Mouse (Mus musculus) lung, postnatal 0 days (tissue): ENCODE data around the gene Trio. TPM values are rescaled to one million over a fixed set of nuclear protein-coding genes. Genes with fewer than 3 reads are reported as not detected.

Experiments used
- ATAC-seq: fragments of 200-750 bp; cut with Nextera tagmentation; 2 replicates; pipeline ENCODE4 v1.8.0; 2017; ENCODE audit warnings: moderate library complexity
- DNase-seq: peaks from one replicate; pipeline ENCODE4 v3.0.0-alpha.2; 2016; ENCODE audit warnings: low spot score
- H3K27ac ChIP-seq: fragments of 300-500 bp; sonication (generic); 2 replicates; pipeline ENCODE4 v1.5.1; 2014; ENCODE audit warnings: antibody characterized with exemption, mild to moderate bottlenecking, low read length, mixed read lengths
- H3K27me3 ChIP-seq: fragments of 300-500 bp; sonication (generic); replicated peaks from 2 replicates; pipeline ENCODE4 v1.6.1; 2014; ENCODE audit warnings: low read length, mixed read lengths; ENCODE audit not compliant: insufficient read depth
- H3K36me3 ChIP-seq: fragments of 300-500 bp; sonication (generic); 2 replicates; pipeline ENCODE4 v1.6.1; 2014; ENCODE audit warnings: low read length, mixed read lengths; ENCODE audit not compliant: insufficient read depth
- H3K4me1 ChIP-seq: fragments of 300-500 bp; sonication (generic); 2 replicates; pipeline ENCODE4 v1.6.1; 2014; ENCODE audit warnings: antibody characterized with exemption, low read depth, low read length, mixed read lengths; ENCODE audit not compliant: insufficient read depth
- H3K4me2 ChIP-seq: fragments of 300-500 bp; sonication (generic); replicated peaks from 2 replicates; pipeline ENCODE4 v1.6.1; 2014; ENCODE audit warnings: low read depth, mild to moderate bottlenecking, low read length, moderate library complexity, mixed read lengths
- H3K4me3 ChIP-seq: fragments of 300-500 bp; sonication (generic); 2 replicates; pipeline ENCODE4 v1.5.1; 2014; ENCODE audit warnings: low read depth, low read length
- H3K9ac ChIP-seq: fragments of 300-500 bp; sonication (generic); replicated peaks from 2 replicates; pipeline ENCODE4 v1.6.1; 2014; ENCODE audit warnings: low read depth, mild to moderate bottlenecking
- H3K9me3 ChIP-seq: fragments of 300-500 bp; sonication (generic); 2 replicates; pipeline ENCODE4 v1.6.1; 2016; ENCODE audit warnings: low read length, mixed read lengths
- CTCF ChIP-seq: IDR thresholded peaks from 2 replicates; pipeline ENCODE4 v1.5.1; 2016; ENCODE audit warnings: antibody characterized with exemption, mild to moderate bottlenecking
- EP300 ChIP-seq: IDR thresholded peaks from 2 replicates; pipeline ENCODE4 v1.6.1; 2016; ENCODE audit warnings: antibody characterized with exemption, mild to moderate bottlenecking, control low read depth
- WGBS: fragments of 180-500 bp; shearing (Covaris S2); extraction: QIAGEN DNeasy Blood & Tissue Kit; methylation state at CpG from one replicate; pipeline ENCODE4 v1.1.7; 2014; 5-methylcytosine and 5-hydroxymethylcytosine counted together
- polyA plus RNA-seq: library from polyadenylated mRNA; unstranded; fragments of >200 nt; fragmentation: Nextera tagmentation; extraction: Ambion mirVana; gene quantifications from 2 replicates; pipeline ENCODE4 v1.2.1, GENCODE M21; 2015

Gene Trio
- polyA plus RNA-seq, 1 experiment from 2014 or later = 15.6 TPM

- no peak overlapping the region for H3K4me3 ChIP-seq
- H3K4me1 ChIP-seq = peaks cover 8% of the 10 kb centered on the region; the same call in 1 of the 2 replicates
- ATAC-seq (no peak), DNase-seq (no peak)
- TF ChIP-seq EP300 (no peak), CTCF (no peak)
- no peak overlapping the region for H3K27ac ChIP-seq
- WGBS = 51% methylated on average over 3 of the region's 3 CpGs
- no peaks in the 10 kb centered on the region for H3K27me3 ChIP-seq
- H3K9ac ChIP-seq = no peak overlapping the region
- no peak overlapping the region for H3K4me2 ChIP-seq
- no peaks in the 10 kb centered on the region for H3K9me3 ChIP-seq
- no peaks in the 10 kb centered on the region for H3K36me3 ChIP-seq
These were observed 18.1 kb downstream of the Trio start for GRCm38 (mm10) chr15:28007516-28007915.

GRCm38 (mm10) chr15:28004192-28004767 is 21.4 kb downstream of the Trio start:
- H3K4me1 ChIP-seq = peaks cover 9% of the 10 kb centered on the region; the same call in 1 of the 2 replicates
- ATAC-seq = peak; percentile 52; the same call in 1 of the 2 replicates
- peak; percentile 68 for DNase-seq
- H3K27ac ChIP-seq = no peak overlapping the region
- H3K27me3 ChIP-seq = no peaks in the 10 kb centered on the region
- TF ChIP-seq CTCF (no peak), EP300 (0 out of 2 replicates have a peak, but pooled peaks have one; percentile 46)
- no peaks in the 10 kb centered on the region for H3K9me3 ChIP-seq
- H3K4me2 ChIP-seq = no peak overlapping the region; the same call in 1 of the 2 replicates
- H3K4me3 ChIP-seq = no peak overlapping the region
- no peaks in the 10 kb centered on the region for H3K36me3 ChIP-seq
- WGBS = 57% methylated on average over 5 of the region's 5 CpGs
- no peak overlapping the region for H3K9ac ChIP-seq

- Histone ChIP-seq H3K36me3 (no peaks in the 10 kb centered on the region), H3K27ac (no peak overlapping the region), H3K4me3 (no peak overlapping the region), H3K9me3 (no peaks in the 10 kb centered on the region), H3K4me2 (no peak overlapping the region), H3K4me1 (peaks cover 21% of the 10 kb centered on the region), H3K9ac (no peak overlapping the region), H3K27me3 (no peaks in the 10 kb centered on the region)
- 87% methylated on average over 3 of the region's 3 CpGs for WGBS
- ATAC-seq (no peak), DNase-seq (no peak)
- TF ChIP-seq CTCF = no peak
- no peak for TF ChIP-seq EP300
These were observed 23.1 kb downstream of the Trio start for GRCm38 (mm10) chr15:28002515-28002914.

- Histone ChIP-seq H3K9me3 (no peaks in the 10 kb centered on the region), H3K4me1 (peaks cover 29% of the 10 kb centered on the region), H3K27ac (no peak overlapping the region), H3K4me3 (no peak overlapping the region), H3K36me3 (no peaks in the 10 kb centered on the region), H3K4me2 (no peak overlapping the region), H3K27me3 (no peaks in the 10 kb centered on the region), H3K9ac (no peak overlapping the region)
- 49% methylated on average over 4 of the region's 4 CpGs for WGBS
- ATAC-seq (no peak), DNase-seq (no peak)
- no peak for TF ChIP-seq CTCF
- no peak for TF ChIP-seq EP300
These were observed 24.3 kb downstream of the Trio start for GRCm38 (mm10) chr15:28001299-28001698.

GRCm38 (mm10) chr15:27998621-27999359 is 26.9 kb downstream of the Trio start:
- TF ChIP-seq CTCF (no peak), EP300 (no peak)
- Histone ChIP-seq H3K27ac (no peak overlapping the region), H3K4me1 (peaks cover 32% of the 10 kb centered on the region), H3K36me3 (no peaks in the 10 kb centered on the region), H3K9me3 (no peaks in the 10 kb centered on the region), H3K9ac (no peak overlapping the region), H3K27me3 (no peaks in the 10 kb centered on the region), H3K4me2 (no peak overlapping the region), H3K4me3 (no peak overlapping the region)
- no peak for ATAC-seq
- 21% methylated on average over 8 of the region's 8 CpGs for WGBS
- DNase-seq = no peak

GRCm38 (mm10) chr15:27997917-27998316 is 27.7 kb downstream of the Trio start:
- no peaks in the 10 kb centered on the region for H3K9me3 ChIP-seq
- H3K4me2 ChIP-seq = no peak overlapping the region
- H3K27me3 ChIP-seq = no peaks in the 10 kb centered on the region
- ATAC-seq (no peak; the same call in 1 of the 2 replicates), DNase-seq (no peak)
- no peak overlapping the region for H3K27ac ChIP-seq
- H3K36me3 ChIP-seq = no peaks in the 10 kb centered on the region
- no peak overlapping the region for H3K4me3 ChIP-seq
- peak; percentile 28; the same call in 1 of the 2 replicates for TF ChIP-seq CTCF
- no peak for TF ChIP-seq EP300
- no peak overlapping the region for H3K9ac ChIP-seq
- peaks cover 32% of the 10 kb centered on the region for H3K4me1 ChIP-seq
- 17% methylated on average over 8 of the region's 8 CpGs for WGBS
